Mouse (Mus musculus): ENCODE measurements around the gene Stk39. TPM values are rescaled to one million over a fixed set of nuclear protein-coding genes. Genes with fewer than 3 reads are reported as not detected.

Stk39 gene
- polyA plus RNA-seq, 1 experiment from 2014 or later: 51.3 TPM

- DNase-seq (ENCODE audit: low spot score) (peak; percentile 60), ATAC-seq (ENCODE audit: low FRiP score) (peak; percentile 59; the same call in 1 of the 2 replicates)
- no peaks in the 10 kb centered on the region for H3K36me3 ChIP-seq (replicated peaks; ENCODE audit: control insufficient read depth, insufficient read depth)
- H3K9me3 ChIP-seq (ENCODE audit: control insufficient read depth, low read length): no peaks in the 10 kb centered on the region
- H3K4me3 ChIP-seq (replicated peaks; ENCODE audit: low read length): no peak overlapping the region
- peak overlapping the region; percentile 60 for H3K27ac ChIP-seq
- H3K4me2 ChIP-seq (replicated peaks): peak overlapping the region; percentile 31
- H3K9ac ChIP-seq: no peak overlapping the region
- WGBS: 10% methylated on average over 10 of the region's 10 CpGs
- peaks cover 24% of the 10 kb centered on the region for H3K4me1 ChIP-seq (replicated peaks; ENCODE audit: control insufficient read depth, insufficient read depth, low read length)
- no peaks in the 10 kb centered on the region for H3K27me3 ChIP-seq (ENCODE audit: control insufficient read depth, insufficient read depth, low read length)
These were observed 151.4 kb downstream of the Stk39 start for GRCm38 (mm10) chr2:68320670-68321069.

GRCm38 (mm10) chr2:68318452-68318851 lies 153.6 kb downstream of the Stk39 start:
- no peak overlapping the region for H3K9ac ChIP-seq
- H3K4me1 ChIP-seq (replicated peaks; ENCODE audit: control insufficient read depth, insufficient read depth, low read length): peaks cover 24% of the 10 kb centered on the region
- 50% methylated on average over 5 of the region's 5 CpGs for WGBS
- ATAC-seq (ENCODE audit: low FRiP score) (peak; percentile 54; the same call in 1 of the 2 replicates), DNase-seq (ENCODE audit: low spot score) (no peak)
- H3K27ac ChIP-seq: no peak overlapping the region
- H3K4me3 ChIP-seq (replicated peaks; ENCODE audit: low read length): no peak overlapping the region
- H3K27me3 ChIP-seq (ENCODE audit: control insufficient read depth, insufficient read depth, low read length): no peaks in the 10 kb centered on the region
- no peaks in the 10 kb centered on the region for H3K9me3 ChIP-seq (ENCODE audit: control insufficient read depth, low read length)
- H3K36me3 ChIP-seq (replicated peaks; ENCODE audit: control insufficient read depth, insufficient read depth): no peaks in the 10 kb centered on the region
- no peak overlapping the region for H3K4me2 ChIP-seq (replicated peaks)

GRCm38 (mm10) chr2:68317895-68318294 lies 154.2 kb downstream of the Stk39 start:
- Histone ChIP-seq H3K4me1 (replicated peaks; ENCODE audit: control insufficient read depth, insufficient read depth, low read length) (peaks cover 24% of the 10 kb centered on the region), H3K9me3 (ENCODE audit: control insufficient read depth, low read length) (no peaks in the 10 kb centered on the region), H3K36me3 (replicated peaks; ENCODE audit: control insufficient read depth, insufficient read depth) (no peaks in the 10 kb centered on the region), H3K27me3 (ENCODE audit: control insufficient read depth, insufficient read depth, low read length) (no peaks in the 10 kb centered on the region), H3K9ac (no peak overlapping the region), H3K4me2 (replicated peaks) (no peak overlapping the region), H3K27ac (no peak overlapping the region), H3K4me3 (replicated peaks; ENCODE audit: low read length) (no peak overlapping the region)
- WGBS: 91% methylated on average over 9 of the region's 9 CpGs
- DNase-seq (ENCODE audit: low spot score) (no peak), ATAC-seq (ENCODE audit: low FRiP score) (no peak)

- Histone ChIP-seq H3K36me3 (replicated peaks; ENCODE audit: control insufficient read depth, insufficient read depth) (no peaks in the 10 kb centered on the region), H3K9ac (no peak overlapping the region), H3K4me2 (replicated peaks) (no peak overlapping the region), H3K27me3 (ENCODE audit: control insufficient read depth, insufficient read depth, low read length) (no peaks in the 10 kb centered on the region), H3K4me1 (replicated peaks; ENCODE audit: control insufficient read depth, insufficient read depth, low read length) (peaks cover 24% of the 10 kb centered on the region), H3K9me3 (ENCODE audit: control insufficient read depth, low read length) (no peaks in the 10 kb centered on the region), H3K4me3 (replicated peaks; ENCODE audit: low read length) (no peak overlapping the region), H3K27ac (no peak overlapping the region)
- DNase-seq (ENCODE audit: low spot score) (no peak), ATAC-seq (ENCODE audit: low FRiP score) (no peak)
- WGBS: 59% methylated on average over 2 of the region's 2 CpGs
These were observed 154.6 kb downstream of the Stk39 start for GRCm38 (mm10) chr2:68317452-68317851.

- H3K4me1 ChIP-seq (replicated peaks; ENCODE audit: control insufficient read depth, insufficient read depth, low read length): peaks cover 11% of the 10 kb centered on the region; the same call in 1 of the 2 replicates
- H3K9ac ChIP-seq: no peak overlapping the region
- no peak overlapping the region for H3K27ac ChIP-seq
- H3K4me3 ChIP-seq (replicated peaks; ENCODE audit: low read length): no peak overlapping the region
- ATAC-seq (ENCODE audit: low FRiP score) (peak; percentile 31; the same call in 1 of the 2 replicates), DNase-seq (ENCODE audit: low spot score) (no peak)
- H3K36me3 ChIP-seq (replicated peaks; ENCODE audit: control insufficient read depth, insufficient read depth): no peaks in the 10 kb centered on the region
- no peaks in the 10 kb centered on the region for H3K9me3 ChIP-seq (ENCODE audit: control insufficient read depth, low read length)
- no peaks in the 10 kb centered on the region for H3K27me3 ChIP-seq (ENCODE audit: control insufficient read depth, insufficient read depth, low read length)
- 55% methylated on average over 11 of the region's 11 CpGs for WGBS
- H3K4me2 ChIP-seq (replicated peaks): no peak overlapping the region
These were observed 156.8 kb downstream of the Stk39 start for GRCm38 (mm10) chr2:68315258-68315657.

- H3K4me1 ChIP-seq (replicated peaks; ENCODE audit: control insufficient read depth, insufficient read depth, low read length): no peaks in the 10 kb centered on the region
- no peaks in the 10 kb centered on the region for H3K27me3 ChIP-seq (ENCODE audit: control insufficient read depth, insufficient read depth, low read length)
- no peak overlapping the region for H3K27ac ChIP-seq
- no peaks in the 10 kb centered on the region for H3K9me3 ChIP-seq (ENCODE audit: control insufficient read depth, low read length)
- no peak overlapping the region for H3K9ac ChIP-seq
- no peak overlapping the region for H3K4me2 ChIP-seq (replicated peaks)
- DNase-seq (ENCODE audit: low spot score): no peak
- H3K4me3 ChIP-seq (replicated peaks; ENCODE audit: low read length): no peak overlapping the region
- H3K36me3 ChIP-seq (replicated peaks; ENCODE audit: control insufficient read depth, insufficient read depth): peaks cover 9% of the 10 kb centered on the region
- no peak for ATAC-seq (ENCODE audit: low FRiP score)
- 86% methylated on average over 3 of the region's 3 CpGs for whole genome bisulfite sequencing
These were observed 161.9 kb downstream of the Stk39 start for GRCm38 (mm10) chr2:68310121-68310520.

- 77% methylated on average over 4 of the region's 4 CpGs for WGBS
These were observed 165.5 kb downstream of the Stk39 start for GRCm38 (mm10) chr2:68306519-68306918.

GRCm38 (mm10) chr2:68304771-68305460 lies 167.2 kb downstream of the Stk39 start:
- WGBS: 92% methylated on average over 6 of the region's 6 CpGs

More at GRCm38 (mm10) chr2:68306519-68306918, 165.5 kb downstream of the Stk39 start:
- DNase-seq (ENCODE audit: low spot score) (no peak), ATAC-seq (ENCODE audit: low FRiP score) (no peak)
- Histone ChIP-seq H3K27me3 (ENCODE audit: control insufficient read depth, insufficient read depth, low read length) (no peaks in the 10 kb centered on the region), H3K9ac (no peak overlapping the region), H3K4me3 (replicated peaks; ENCODE audit: low read length) (no peak overlapping the region), H3K4me2 (replicated peaks) (no peak overlapping the region), H3K4me1 (replicated peaks; ENCODE audit: control insufficient read depth, insufficient read depth, low read length) (peaks cover 8% of the 10 kb centered on the region; the same call in 1 of the 2 replicates), H3K9me3 (ENCODE audit: control insufficient read depth, low read length) (no peaks in the 10 kb centered on the region), H3K36me3 (replicated peaks; ENCODE audit: control insufficient read depth, insufficient read depth) (peaks cover 9% of the 10 kb centered on the region), H3K27ac (no peak overlapping the region)

GRCm38 (mm10) chr2:68301811-68302542 lies 170.1 kb downstream of the Stk39 start:
- 52% methylated on average over 4 of the region's 4 CpGs for WGBS
- no peak overlapping the region; the same call in 1 of the 2 replicates for H3K27ac ChIP-seq

More at GRCm38 (mm10) chr2:68304771-68305460, 167.2 kb downstream of the Stk39 start:
- Histone ChIP-seq H3K4me3 (replicated peaks; ENCODE audit: low read length) (no peak overlapping the region), H3K9ac (no peak overlapping the region), H3K9me3 (ENCODE audit: control insufficient read depth, low read length) (no peaks in the 10 kb centered on the region), H3K4me2 (replicated peaks) (no peak overlapping the region), H3K4me1 (replicated peaks; ENCODE audit: control insufficient read depth, insufficient read depth, low read length) (peaks cover 11% of the 10 kb centered on the region; the same call in 1 of the 2 replicates), H3K27me3 (ENCODE audit: control insufficient read depth, insufficient read depth, low read length) (no peaks in the 10 kb centered on the region), H3K36me3 (replicated peaks; ENCODE audit: control insufficient read depth, insufficient read depth) (peaks cover 9% of the 10 kb centered on the region), H3K27ac (no peak overlapping the region)
- DNase-seq (ENCODE audit: low spot score) (no peak), ATAC-seq (ENCODE audit: low FRiP score) (no peak)

More at GRCm38 (mm10) chr2:68301811-68302542, 170.1 kb downstream of the Stk39 start:
- Histone ChIP-seq H3K9ac (no peak overlapping the region), H3K9me3 (ENCODE audit: control insufficient read depth, low read length) (no peaks in the 10 kb centered on the region), H3K27me3 (ENCODE audit: control insufficient read depth, insufficient read depth, low read length) (no peaks in the 10 kb centered on the region), H3K4me3 (replicated peaks; ENCODE audit: low read length) (no peak overlapping the region), H3K4me1 (replicated peaks; ENCODE audit: control insufficient read depth, insufficient read depth, low read length) (peaks cover 11% of the 10 kb centered on the region; the same call in 1 of the 2 replicates), H3K4me2 (replicated peaks) (no peak overlapping the region), H3K36me3 (replicated peaks; ENCODE audit: control insufficient read depth, insufficient read depth) (peaks cover 15% of the 10 kb centered on the region)
- no peak for DNase-seq (ENCODE audit: low spot score)
- peak; percentile 37; the same call in 1 of the 2 replicates for ATAC-seq (ENCODE audit: low FRiP score)

All from hindbrain, embryonic 14.5 days (tissue).